Mouse (Mus musculus): ENCODE results near the gene Sipa1. TPM values are rescaled to one million over a fixed set of nuclear protein-coding genes. Genes with fewer than 3 reads are reported as not detected.

The Sipa1 gene
- total RNA-seq (2023) = 100 to 1,000 TPM; 212 to 218 TPM

GRCm38 (mm10) chr19:5662981-5663913 is at the start of gene Sipa1:
Gene Sipa1, minus strand, starts transcription at chr19:5663707.

GRCm38 (mm10) chr19:5704163-5704800 is 40.8 kb upstream of the Sipa1 start, which contains the start of gene Kcnk7:
Gene Kcnk7, plus strand, starts transcription at chr19:5704367.

GRCm38 (mm10) chr19:5688200-5689087 is 24.9 kb upstream of the Sipa1 start, which contains the start of the genes Map3k11 and Pcnx3:
Gene Map3k11, plus strand, starts transcription at chr19:5688742.
Gene Pcnx3, minus strand, starts transcription at chr19:5688908.

GRCm38 (mm10) chr19:5637069-5638047 is 26.1 kb downstream of the Sipa1 start, which contains the start of gene Rela:
Gene Rela, plus strand, starts transcription at chr19:5637483.

GRCm38 (mm10) chr19:5609547-5610404 is 53.7 kb downstream of the Sipa1 start, which contains the start of gene Kat5:
Gene Kat5, minus strand, starts transcription at chr19:5610237.

GRCm38 (mm10) chr19:5601752-5602541 is 61.6 kb downstream of the Sipa1 start, which contains the start of gene Rnaseh2c:
Gene Rnaseh2c, plus strand, starts transcription at chr19:5601873.

Other genes with a start within 250 kb of the Sipa1 start
- gene Drap1, start 238.7 kb downstream of the Sipa1 start, total RNA-seq (2023) = 100 to 1,000 TPM; 122 to 124 TPM
- gene AI837181, start 238.6 kb downstream of the Sipa1 start, total RNA-seq (2023) = 10 to 100 TPM; 38.8 to 44.7 TPM
- 10 to 100 TPM; 47.9 to 66.9 TPM for gene Fosl1, start 216.2 kb downstream of the Sipa1 start, total RNA-seq (2023)
- 1 to 10 TPM; 1.3 to 2.1 TPM for gene Ccdc85b, start 205.8 kb downstream of the Sipa1 start, total RNA-seq (2023)
- gene Fibp, start 203.1 kb downstream of the Sipa1 start, total RNA-seq (2023) = 10 to 100 TPM; 51.1 to 59.5 TPM
- under 1 TPM; 0.69 to 0.79 TPM for gene Ctsw, start 195.2 kb downstream of the Sipa1 start, total RNA-seq (2023)
- gene Efemp2, start 189.8 kb downstream of the Sipa1 start, total RNA-seq (2023) = 1 to 10 TPM in 1 of 2 experiments, under 1 TPM in 1; 0.20 to 1.2 TPM
- gene Mus81, start 175.3 kb downstream of the Sipa1 start, total RNA-seq (2023) = 10 to 100 TPM; 19.9 to 20.9 TPM
- gene Cfl1, start 173.3 kb downstream of the Sipa1 start, total RNA-seq (2023) = 1,000 to 10,000 TPM; 1,662 to 1,728 TPM
- 1 to 10 TPM in 1 of 2 experiments, under 1 TPM in 1; 0.88 to 1.6 TPM for gene 1700020D05Rik, start 159.9 kb downstream of the Sipa1 start, total RNA-seq (2023)
- gene Snx32, start 153.2 kb downstream of the Sipa1 start, total RNA-seq (2023) = 1 to 10 TPM; 3.6 to 4.3 TPM
- gene Ovol1, start 103.1 kb downstream of the Sipa1 start, total RNA-seq (2023) = under 1 TPM in 1 of 2 experiments, not detected in 1; 0.13 TPM
- 10 to 100 TPM; 69.1 to 69.3 TPM for gene Ap5b1, start 95.7 kb downstream of the Sipa1 start, total RNA-seq (2023)
- gene Rnaseh2c, start 61.8 kb downstream of the Sipa1 start, total RNA-seq (2023) = 100 to 1,000 TPM; 158 to 174 TPM
- gene Kat5, start 53.5 kb downstream of the Sipa1 start, total RNA-seq (2023) = 10 to 100 TPM; 81.3 to 83.8 TPM
- gene Rela, start 26.2 kb downstream of the Sipa1 start, total RNA-seq (2023) = 10 to 100 TPM; 73.0 to 88.9 TPM
- gene Map3k11, start 25.0 kb upstream of the Sipa1 start, total RNA-seq (2023) = 10 to 100 TPM; 86.5 to 87.3 TPM
- gene Pcnx3, start 25.2 kb upstream of the Sipa1 start, total RNA-seq (2023) = 10 to 100 TPM; 68.8 to 83.2 TPM
- gene Kcnk7, start 40.7 kb upstream of the Sipa1 start, total RNA-seq (2023) = not detected
- gene Ehbp1l1, start 62.6 kb upstream of the Sipa1 start, total RNA-seq (2023) = 100 to 1,000 TPM; 150 to 158 TPM
- gene Fam89b, start 65.9 kb upstream of the Sipa1 start, total RNA-seq (2023) = 10 to 100 TPM; 57.9 to 58.5 TPM
- 1 to 10 TPM in 1 of 2 experiments, under 1 TPM in 1; 0.58 to 1.4 TPM for gene Ltbp3, start 77.2 kb upstream of the Sipa1 start, total RNA-seq (2023)
- gene Scyl1, start 107.7 kb upstream of the Sipa1 start, total RNA-seq (2023) = 10 to 100 TPM; 53.8 to 62.1 TPM
- gene Frmd8, start 211.6 kb upstream of the Sipa1 start, total RNA-seq (2023) = 10 to 100 TPM; 56.7 to 60.3 TPM
- gene Slc25a45, start 214.1 kb upstream of the Sipa1 start, total RNA-seq (2023) = 10 to 100 TPM; 54.1 to 58.0 TPM
- 1 to 10 TPM; 1.6 to 2.0 TPM for gene Tigd3, start 230.4 kb upstream of the Sipa1 start, total RNA-seq (2023)
- 100 to 1,000 TPM; 109 to 122 TPM for gene Dpf2, start 249.3 kb upstream of the Sipa1 start, total RNA-seq (2023)

Measured in neutrophil, adult 59 days (primary cell).